Mouse (Mus musculus): ENCODE data around the gene Ippk.

GRCm38 (mm10) chr13:49505776-49506175 lies 84.7 kb downstream of the Ippk start:
- TF ChIP-seq CTCF (IDR thresholded peaks at IDR 0.05; ENCODE audit: borderline replicate concordance, insufficient read depth, low read length), result no peak
- TF ChIP-seq POLR2A (IDR thresholded peaks at IDR 0.05; ENCODE audit: low read depth, low read length), result no peak

Data from embryonic fibroblast, embryonic 13.5 days (primary cell).